Mouse (Mus musculus) ovary, postnatal 10 days (tissue): ENCODE data around the gene Gm6588.

ENCODE experiments used
- DNase-seq: peaks from one replicate; pipeline ENCODE4 v3.0.0; 2022; ENCODE audit warnings: low spot score

Gene Gm6588

DNA sequence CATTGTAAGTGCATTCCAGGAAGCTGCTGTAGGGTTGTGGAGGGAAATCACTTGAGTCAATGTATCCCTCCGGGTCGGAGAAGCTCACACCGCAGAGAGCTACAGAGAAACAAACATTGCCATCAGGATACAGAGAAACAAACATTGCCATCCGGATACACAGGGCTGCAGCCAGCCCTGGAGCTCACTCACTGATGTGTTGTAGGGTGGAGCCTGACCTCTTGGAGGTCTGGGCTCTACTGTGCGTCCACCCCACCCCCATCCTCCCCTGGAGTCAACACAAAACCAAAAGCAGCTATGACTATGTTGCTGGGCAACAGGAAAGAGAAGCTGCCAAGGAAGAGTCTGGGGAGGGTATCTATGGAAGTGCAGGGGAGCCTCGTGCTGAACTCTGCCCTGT is 24.2 kb downstream of the Gm6588 start:
- DNase-seq, result no peak

- DNase-seq, result no peak
Observed at GRCm38 (mm10) chr5:112481946-112482410, 32.8 kb downstream of the Gm6588 start.

DNA sequence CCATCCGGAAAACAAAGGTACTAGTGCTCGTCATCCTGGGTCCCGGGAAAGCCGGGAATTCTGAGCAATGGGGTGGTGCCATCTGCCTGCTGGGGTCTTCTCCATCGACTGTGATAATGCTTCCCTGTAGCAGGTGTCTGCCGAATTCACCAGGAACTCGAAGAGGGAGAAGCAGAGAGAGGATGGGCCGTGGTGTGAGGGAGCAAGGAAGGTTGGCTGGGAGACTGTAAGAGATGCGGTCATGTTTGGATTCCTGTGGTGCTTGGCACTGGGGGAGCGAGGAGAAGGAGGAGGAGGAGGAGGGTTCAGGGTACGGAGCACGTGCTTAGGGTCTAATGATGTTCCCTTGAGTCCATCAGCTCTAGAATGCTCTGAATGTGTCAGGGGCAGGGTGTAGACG is 33.3 kb downstream of the Gm6588 start:
- no peak for DNase-seq

- DNase-seq, result no peak
Observed at GRCm38 (mm10) chr5:112483030-112483429, 33.8 kb downstream of the Gm6588 start.

DNA sequence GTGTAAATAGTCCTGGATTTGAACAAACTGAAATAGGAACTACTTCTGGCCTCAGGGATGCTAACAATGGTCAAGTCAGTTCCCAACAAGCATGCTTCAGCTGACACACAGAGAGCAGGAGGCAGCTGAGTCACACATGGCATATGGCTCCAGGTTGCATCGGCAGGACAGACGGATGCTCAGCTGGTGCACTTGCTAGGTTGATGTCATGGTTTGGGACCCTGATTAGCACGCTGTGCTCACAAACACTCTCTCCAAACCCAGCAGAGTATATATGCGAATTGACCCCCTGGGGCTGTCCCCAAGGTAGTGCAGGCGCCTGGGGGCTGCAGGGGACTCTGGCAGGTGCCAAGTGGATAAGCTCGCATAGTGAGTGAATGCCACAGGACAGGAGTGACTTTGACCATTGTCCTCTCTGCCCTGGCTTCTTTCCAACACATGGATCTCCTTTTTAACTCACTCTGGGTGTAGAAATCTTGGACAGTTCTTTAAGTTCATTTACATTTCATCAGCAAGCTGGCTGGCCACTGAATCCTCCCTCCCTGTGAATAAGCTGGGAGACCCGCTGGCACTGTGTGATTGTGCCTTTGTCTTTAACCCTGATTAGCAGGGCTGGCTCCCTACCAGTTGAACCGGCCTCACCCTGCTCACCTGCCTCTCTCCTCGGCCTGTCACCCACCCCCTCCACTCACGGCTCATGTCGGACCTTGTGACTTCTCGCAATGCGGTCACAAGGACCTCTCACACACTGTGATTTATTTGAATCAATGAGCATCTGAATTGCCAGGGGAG is 35.9 kb downstream of the Gm6588 start:
- DNase-seq, result no peak

- DNase-seq, result no peak
Observed at GRCm38 (mm10) chr5:112486415-112486814, 37.2 kb downstream of the Gm6588 start.

DNA sequence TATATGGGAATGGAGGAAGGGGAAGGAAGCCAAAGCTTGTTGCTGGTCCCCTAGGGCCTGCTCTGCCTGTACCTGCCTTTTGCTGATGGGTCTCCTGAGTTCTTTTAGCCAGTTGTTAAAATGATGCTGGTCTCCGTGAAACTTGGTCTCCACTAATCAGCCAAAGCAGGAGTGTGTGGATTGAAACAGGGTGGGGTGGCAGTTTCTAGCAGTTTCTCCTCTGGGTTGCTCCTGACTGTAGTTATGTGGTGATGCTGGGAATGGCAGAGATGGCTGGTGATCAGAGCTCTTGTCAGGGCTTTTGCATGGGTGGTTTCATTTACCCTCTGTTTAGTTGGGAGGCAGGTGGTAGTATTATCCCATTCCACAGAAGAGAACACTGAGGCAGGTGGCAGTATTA is 38.3 kb downstream of the Gm6588 start:
- no peak for DNase-seq

GRCm38 (mm10) chr5:112488101-112488776 is 39.0 kb downstream of the Gm6588 start:
- DNase-seq, result no peak

DNA sequence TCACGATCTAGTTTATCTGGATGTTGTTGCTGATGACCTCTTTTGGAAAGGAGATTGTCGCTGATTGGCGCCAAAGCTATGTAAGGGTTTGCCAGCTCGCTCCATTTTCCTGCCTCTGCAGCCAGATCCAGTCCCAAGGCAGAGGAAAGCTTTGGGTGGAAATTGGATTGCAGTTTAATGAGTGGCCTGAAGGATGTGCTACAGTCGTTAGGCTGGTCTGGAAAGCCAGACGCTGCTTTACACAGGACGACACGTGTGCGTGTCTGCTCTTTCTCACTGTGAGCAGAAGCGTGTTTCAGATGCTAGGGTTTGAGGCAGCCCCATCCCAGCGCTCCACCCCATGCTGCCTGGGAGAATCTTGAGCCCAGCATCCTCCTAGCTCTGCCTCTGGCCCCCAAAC is 42.3 kb downstream of the Gm6588 start:
- no peak for DNase-seq

GRCm38 (mm10) chr5:112493492-112493891 is 44.3 kb downstream of the Gm6588 start:
- DNase-seq, result no peak

DNA sequence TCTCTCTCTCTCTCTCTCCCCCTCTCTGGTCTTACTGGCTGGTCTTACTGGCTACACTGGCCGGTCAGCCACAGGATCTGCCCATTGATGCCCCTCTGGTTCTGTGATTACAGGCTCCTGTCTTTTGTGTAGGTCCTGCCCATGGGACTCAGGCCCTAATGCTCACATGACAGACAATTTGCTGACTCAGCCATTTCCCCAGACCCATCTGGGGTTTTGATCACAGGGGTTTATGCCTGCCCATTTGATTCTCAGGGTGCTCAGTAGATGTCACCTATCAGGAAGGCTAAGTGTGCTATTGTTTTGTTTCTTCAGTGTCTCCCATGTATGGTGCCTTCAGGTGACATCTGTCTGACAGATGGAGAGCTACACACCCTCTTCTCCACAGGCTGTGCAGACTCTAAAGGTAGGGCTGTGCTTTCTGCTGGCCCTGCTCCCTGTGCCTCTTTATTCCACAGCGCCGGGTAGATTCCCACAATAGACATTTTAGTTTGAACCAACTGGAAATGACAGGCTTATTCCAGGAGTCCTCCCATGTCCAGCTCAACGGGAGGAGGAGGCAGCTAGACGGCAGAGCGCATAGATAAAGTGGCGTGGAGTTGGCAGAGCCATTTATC is 47.6 kb downstream of the Gm6588 start:
- no peak for DNase-seq

DNA sequence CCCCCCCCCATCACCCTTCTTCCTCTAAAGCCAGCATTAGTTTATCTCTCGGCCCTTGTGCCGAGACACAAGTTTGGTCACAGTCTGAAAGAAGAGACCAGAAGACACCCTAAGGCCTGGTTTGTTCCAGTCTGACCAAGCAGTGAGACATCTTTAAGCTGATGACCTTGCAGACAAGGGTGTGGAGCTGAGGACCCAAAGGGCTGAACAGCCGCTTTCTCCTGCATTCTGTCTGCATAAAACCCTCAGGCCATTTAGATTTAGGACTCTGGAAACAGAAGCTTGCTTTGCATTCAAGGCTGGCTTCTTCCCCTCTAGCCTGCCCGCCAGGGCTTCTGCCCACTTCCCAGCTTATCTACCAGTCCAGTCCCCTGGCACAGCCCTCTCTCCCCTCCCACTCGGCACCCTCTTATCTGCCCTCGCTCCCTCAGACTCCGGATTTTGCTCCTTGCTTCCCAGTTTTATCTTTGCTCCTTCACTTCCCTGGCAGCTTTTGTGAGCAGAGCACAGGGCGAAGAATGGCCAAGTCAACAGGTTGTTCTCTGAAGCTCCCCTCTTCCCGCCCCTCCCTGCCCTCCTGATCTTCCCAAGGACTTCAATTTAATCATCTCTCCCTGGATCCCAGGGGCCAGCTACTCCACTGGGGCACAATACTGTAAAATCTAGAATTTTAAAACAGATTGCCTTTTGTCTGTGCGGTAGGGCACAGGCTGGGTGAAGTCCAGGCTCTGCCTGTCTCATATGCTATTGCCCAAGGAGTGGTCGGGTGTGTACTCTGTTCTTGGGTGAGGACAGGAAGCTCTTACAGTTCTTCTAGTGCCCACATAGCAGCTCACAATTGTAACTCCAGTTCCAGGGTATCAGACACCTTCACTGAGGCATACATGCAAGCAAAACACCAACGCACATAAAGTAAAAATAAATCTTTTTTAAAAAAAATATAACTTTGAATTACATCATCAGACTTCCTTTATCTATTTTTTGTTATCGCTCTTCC is 50.0 kb downstream of the Gm6588 start:
- DNase-seq, result no peak

DNA sequence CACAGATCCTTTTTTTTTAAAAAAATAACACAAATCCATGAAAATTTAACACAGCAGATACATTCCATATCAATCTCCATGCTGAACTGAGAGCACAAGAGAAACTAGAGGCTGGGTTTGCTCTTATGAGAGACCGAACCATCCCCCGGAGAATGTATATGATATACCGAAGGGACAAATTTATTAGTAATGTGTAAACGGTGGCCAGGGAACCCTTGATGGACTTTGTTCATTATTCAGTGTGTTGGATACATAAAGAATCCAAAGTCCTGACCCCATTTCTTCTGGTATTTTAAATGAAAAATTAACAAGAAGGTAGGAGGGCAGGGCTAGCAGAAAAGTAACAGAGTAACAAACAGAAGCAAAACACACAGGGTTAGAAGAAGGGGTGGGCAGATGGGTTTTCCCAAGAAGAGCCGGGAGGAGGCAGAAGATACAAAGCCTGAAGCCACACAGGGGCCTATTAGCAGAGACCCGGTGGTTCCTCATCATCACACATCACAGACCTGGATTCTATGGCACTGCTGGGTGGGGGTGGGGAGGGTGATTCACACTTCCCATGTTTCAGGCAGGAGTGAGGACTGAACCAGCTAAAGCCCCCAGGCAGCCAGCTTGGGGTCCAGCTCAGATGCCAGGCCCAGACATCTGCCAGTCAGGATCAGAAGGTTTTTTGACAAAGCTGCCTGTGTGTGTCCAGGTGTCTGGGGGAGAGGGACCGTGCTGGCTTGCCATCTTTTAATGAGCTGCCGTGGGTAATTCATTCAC is 50.9 kb downstream of the Gm6588 start:
- no peak for DNase-seq
